ENCODE assay signal across 10 mouse cellular contexts in genomic region chr2:155943463-155943862, GRCm38 (mm10). TPM values are rescaled to one million over a fixed set of nuclear protein-coding genes. Genes with fewer than 3 reads are reported as not detected.
DNase-seq lines count a peak whose midpoint lies in the region; ATAC-seq lines count a peak whose summit lies in the region.
"Had no signal": no experiment of that assay in that cellular context is flagged by ENCODE, and none has a peak within 500 bp of the region (broad histone marks: within the 10 kb centered on the region; RNA-seq: fewer than 3 reads in every experiment).

No protein-coding gene starts in this region.

- DNase-seq in left cerebral cortex, postnatal 4 days: peak; percentile 26
- DNase-seq in left cerebral cortex, postnatal 14 days (ENCODE audit: low spot score in 2 of 2): no peak
- DNase-seq in intestine, embryonic 14.5 days (ENCODE audit: low spot score): peak; percentile 63
- DNase-seq in adrenal gland, postnatal 4 days (ENCODE audit: low spot score in 2 of 2): no peak
- no peak for DNase-seq in thymus, postnatal 10 days (ENCODE audit: low spot score in 2 of 2)
- no peak for DNase-seq in left cerebral cortex, adult 9 months (ENCODE audit: low spot score in 2 of 2)
- DNase-seq: cerebellum, adult 2 months had no signal

- H3K4me2 ChIP-seq in embryonic facial prominence, embryonic 13.5 days: peak overlapping the region; percentile 50
- peak overlapping the region; percentile 33 for H3K4me2 ChIP-seq in intestine, embryonic 14.5 days (ENCODE audit: low read length)
- peak overlapping the region; percentile 40 for H3K4me2 ChIP-seq in neural tube, embryonic 12.5 days (replicated peaks)

- H3K4me3 ChIP-seq in embryonic facial prominence, embryonic 13.5 days: peak overlapping the region; percentile 21
- H3K4me3 ChIP-seq in intestine, embryonic 14.5 days (ENCODE audit: low read depth, low read length): no peak overlapping the region
- no peak overlapping the region for H3K4me3 ChIP-seq in neural tube, embryonic 12.5 days

- no peak for ATAC-seq in embryonic facial prominence, embryonic 13.5 days (ENCODE audit: insufficient number of reproducible peaks, insufficient read depth, low FRiP score, low TSS enrichment, low read depth)
- ATAC-seq in intestine, embryonic 14.5 days (replicated peaks; ENCODE audit: low FRiP score, low TSS enrichment, low read depth): no peak
- 0 out of 2 replicates have a peak, but pooled peaks have one; percentile 33 for ATAC-seq in neural tube, embryonic 12.5 days (ENCODE audit: low FRiP score, low read depth)

- peaks cover 49% of the 10 kb centered on the region for H3K4me1 ChIP-seq in embryonic facial prominence, embryonic 13.5 days
- peaks cover 11% of the 10 kb centered on the region for H3K4me1 ChIP-seq in intestine, embryonic 14.5 days (replicated peaks; ENCODE audit: control insufficient read depth, insufficient read depth, low read length)
- peaks cover 23% of the 10 kb centered on the region for H3K4me1 ChIP-seq in neural tube, embryonic 12.5 days

- 4% methylated on average over 8 of the region's 8 CpGs for WGBS in embryonic facial prominence, embryonic 13.5 days
- 3% methylated on average over 8 of the region's 8 CpGs for WGBS in intestine, embryonic 14.5 days
- 1% methylated on average over 8 of the region's 8 CpGs for WGBS in neural tube, embryonic 12.5 days

- H3K36me3 ChIP-seq in embryonic facial prominence, embryonic 13.5 days: no peaks in the 10 kb centered on the region
- H3K36me3 ChIP-seq in intestine, embryonic 14.5 days (ENCODE audit: control insufficient read depth, insufficient read depth, low read length): no peaks in the 10 kb centered on the region
- H3K36me3 ChIP-seq in neural tube, embryonic 12.5 days: no peaks in the 10 kb centered on the region

- H3K9ac ChIP-seq in embryonic facial prominence, embryonic 13.5 days: peak overlapping the region; percentile 58
- H3K9ac ChIP-seq in intestine, embryonic 14.5 days (ENCODE audit: low read length): no peak overlapping the region; the same call in 1 of the 2 replicates
- H3K9ac ChIP-seq in neural tube, embryonic 12.5 days: 0 out of 2 replicates have a peak overlapping the region, but pooled peaks have one; percentile 17

- intact Hi-C loops in left cerebral cortex, postnatal 4 days (cut with DNase I): no loop called here
- intact Hi-C loops in left cerebral cortex, postnatal 14 days (cut with DNase I): no loop called here

- no peaks in the 10 kb centered on the region for H3K9me3 ChIP-seq in embryonic facial prominence, embryonic 13.5 days
- no peaks in the 10 kb centered on the region for H3K9me3 ChIP-seq in intestine, embryonic 14.5 days (ENCODE audit: control insufficient read depth, low read length)
- H3K9me3 ChIP-seq in neural tube, embryonic 12.5 days: no peaks in the 10 kb centered on the region

- H3K27me3 ChIP-seq in embryonic facial prominence, embryonic 13.5 days: peaks cover 7% of the 10 kb centered on the region; the same call in 1 of the 2 replicates
- H3K27me3 ChIP-seq in intestine, embryonic 14.5 days (replicated peaks; ENCODE audit: control insufficient read depth, insufficient read depth, low read length): no peaks in the 10 kb centered on the region
- no peaks in the 10 kb centered on the region for H3K27me3 ChIP-seq in neural tube, embryonic 12.5 days (replicated peaks)

- H3K27ac ChIP-seq in embryonic facial prominence, embryonic 13.5 days: peak overlapping the region; percentile 44; the same call in 1 of the 2 replicates
- no peak overlapping the region for H3K27ac ChIP-seq in intestine, embryonic 14.5 days (ENCODE audit: low read depth)
- no peak overlapping the region for H3K27ac ChIP-seq in neural tube, embryonic 12.5 days

RNA-seq across cellular contexts. Expression of gene Gdf5, which starts 1.7 kb away (rescaled TPM):
- total RNA-seq in left cerebral cortex, postnatal 4 days (2021): 1 to 10 TPM in 1 of 2 experiments, under 1 TPM in 1; 0.99 to 1.8 TPM
- total RNA-seq in left cerebral cortex, postnatal 14 days (2021): under 1 TPM; 0.29 to 0.55 TPM
- polyA plus RNA-seq in embryonic facial prominence, embryonic 13.5 days (2015; fragmentation: Nextera tagmentation; extraction: Ambion mirVana): 2.7 and 2.8 TPM in 2 replicates
- polyA plus RNA-seq in intestine, embryonic 14.5 days (2014; fragmentation: Nextera tagmentation; extraction: Ambion mirVana): 0.81 and 1.8 TPM in 2 replicates
- 1.2 and 2.0 TPM in 2 replicates for polyA plus RNA-seq in neural tube, embryonic 12.5 days (2016; fragmentation: Nextera tagmentation; extraction: Ambion mirVana)
- total RNA-seq in adrenal gland, postnatal 4 days (2021): 1 to 10 TPM in 1 of 2 experiments, under 1 TPM in 1; 0.64 to 1.1 TPM
- total RNA-seq: MEL had no signal

RNA-seq across cellular contexts. Expression of gene Gm15557, which starts 2.9 kb away (rescaled TPM):
- not detected for total RNA-seq in left cerebral cortex, postnatal 4 days (2021)
- not detected for total RNA-seq in left cerebral cortex, postnatal 14 days (2021)
- not detected in 2 replicates for polyA plus RNA-seq in embryonic facial prominence, embryonic 13.5 days (2015; fragmentation: Nextera tagmentation; extraction: Ambion mirVana)
- polyA plus RNA-seq in intestine, embryonic 14.5 days (2014; fragmentation: Nextera tagmentation; extraction: Ambion mirVana): not detected in 2 replicates
- polyA plus RNA-seq in neural tube, embryonic 12.5 days (2016; fragmentation: Nextera tagmentation; extraction: Ambion mirVana): not detected in 2 replicates
- total RNA-seq in adrenal gland, postnatal 4 days (2021): not detected
- total RNA-seq: MEL had no signal
- polyA plus RNA-seq: cerebellum, adult 2 months had no signal

RNA-seq across cellular contexts. Expression of gene Cep250, which starts 12.8 kb away (rescaled TPM):
- total RNA-seq in left cerebral cortex, postnatal 4 days (2021): 10 to 100 TPM; 22.2 to 23.9 TPM
- 10 to 100 TPM; 15.1 to 16.3 TPM for total RNA-seq in left cerebral cortex, postnatal 14 days (2021)
- polyA plus RNA-seq in embryonic facial prominence, embryonic 13.5 days (2015; fragmentation: Nextera tagmentation; extraction: Ambion mirVana): 33.0 and 35.7 TPM in 2 replicates
- 21.5 and 22.8 TPM in 2 replicates for polyA plus RNA-seq in intestine, embryonic 14.5 days (2014; fragmentation: Nextera tagmentation; extraction: Ambion mirVana)
- 19.3 and 23.0 TPM in 2 replicates for polyA plus RNA-seq in neural tube, embryonic 12.5 days (2016; fragmentation: Nextera tagmentation; extraction: Ambion mirVana)
- 10 to 100 TPM; 26.8 to 29.9 TPM for total RNA-seq in adrenal gland, postnatal 4 days (2021)

RNA-seq across cellular contexts. Expression of gene Uqcc1, which starts 13.4 kb away (rescaled TPM):
- total RNA-seq in left cerebral cortex, postnatal 4 days (2021): 10 to 100 TPM; 42.3 to 43.7 TPM
- 10 to 100 TPM; 45.8 to 50.2 TPM for total RNA-seq in left cerebral cortex, postnatal 14 days (2021)
- polyA plus RNA-seq in embryonic facial prominence, embryonic 13.5 days (2015; fragmentation: Nextera tagmentation; extraction: Ambion mirVana): 58.6 and 67.5 TPM in 2 replicates
- 64.0 and 64.9 TPM in 2 replicates for polyA plus RNA-seq in intestine, embryonic 14.5 days (2014; fragmentation: Nextera tagmentation; extraction: Ambion mirVana)
- polyA plus RNA-seq in neural tube, embryonic 12.5 days (2016; fragmentation: Nextera tagmentation; extraction: Ambion mirVana): 74.5 and 74.6 TPM in 2 replicates
- total RNA-seq in adrenal gland, postnatal 4 days (2021): 100 to 1,000 TPM in 1 of 2 experiments, 10 to 100 TPM in 1; 92.3 to 106 TPM

Comparison
In these comparisons a context has a peak if more than half of its experiments do, and no peak if none do; other contexts are left out.
1. DNase-seq: peak in left cerebral cortex, postnatal 4 days (single experiment) and intestine, embryonic 14.5 days (single experiment); none in left cerebral cortex, postnatal 14 days (0 of 2), adrenal gland, postnatal 4 days (0 of 2), thymus, postnatal 10 days (0 of 2) and left cerebral cortex, adult 9 months (0 of 2).
2. Peak in every context shown above with its lines, with median percentiles within 50 percentile points of each other: H3K4me2 ChIP-seq.